Mouse (Mus musculus) heart, postnatal 10 days (tissue): ENCODE data around the gene Hapln4. TPM values are rescaled to one million over a fixed set of nuclear protein-coding genes. Genes with fewer than 3 reads are reported as not detected.

Experiments
- DNase-seq, 2 experiments: peaks; one replicate each; pipeline ENCODE4 v3.0.0; 2021
- intact Hi-C: fragments of 180-260 bp; cut with DNase I; formaldehyde crosslinking; loops from one replicate; pipeline ENCODE4 v1.15.1; 2025
- microRNA-seq, 2 experiments: library from miRNA; unstranded; fragments of <30 nt; microRNA quantifications; one replicate each; pipeline ENCODE4 v1.2.0; 2022
- total RNA-seq, 2 experiments: library from RNA; stranded (reverse); gene quantifications; 2 replicates each; pipeline ENCODE4 v1.2.3; 2021

Gene Hapln4
- total RNA-seq, 2 experiments from 2014 or later: not detected

GRCm38 (mm10) chr8:70131166-70131883 is 48.1 kb downstream of the Hapln4 start, which contains the start of gene Nr2c2ap:
Nr2c2ap (plus strand) TSS chr8:70131333.
- peak; percentile 83 to 87 for DNase-seq
- intact Hi-C loops: no loop called here

- intact Hi-C loops: no loop called here
- no peak for DNase-seq
These were observed 50.8 kb downstream of the Hapln4 start for GRCm38 (mm10) chr8:70134086-70134485.

- DNase-seq: no peak
- intact Hi-C loops: no loop called here
These were observed 51.7 kb downstream of the Hapln4 start for GRCm38 (mm10) chr8:70134931-70135330.

- intact Hi-C loops: no loop called here
- no peak for DNase-seq
These were observed 53.3 kb downstream of the Hapln4 start for GRCm38 (mm10) chr8:70136591-70136990.

- DNase-seq: no peak
- intact Hi-C loops: no loop called here
These were observed 54.6 kb downstream of the Hapln4 start for GRCm38 (mm10) chr8:70137890-70138289.

GRCm38 (mm10) chr8:70139026-70139857 is 56.0 kb downstream of the Hapln4 start, which contains the start of the genes Rfxank, Borcs8 and Mef2b:
Rfxank (minus strand) TSS chr8:70139154.
Borcs8 (plus strand) TSS chr8:70139499.
Mef2b (plus strand) TSS chr8:70139711.
- intact Hi-C loops: no loop called here
- peak; percentile 99 for DNase-seq

GRCm38 (mm10) chr8:70139981-70140380 is 56.7 kb downstream of the Hapln4 start:
- DNase-seq: no peak
- intact Hi-C loops: no loop called here

Small RNA genes within 50 kb of the gene (microRNA-seq; reads per million reads assigned to microRNA genes)
- 0 to 0.35 reads per million in 2 experiments for gene Mir7066

Other genes with a start within 250 kb of the Hapln4 start
- gene Cilp2, start 195.8 kb upstream of the Hapln4 start, total RNA-seq: 1 to 10 TPM; 1.2 to 1.3 TPM
- gene Tssk6, start 181.3 kb upstream of the Hapln4 start, total RNA-seq: under 1 TPM; 0.25 to 0.31 TPM
- 100 to 1,000 TPM; 376 to 397 TPM for gene Ndufa13, start 180.9 kb upstream of the Hapln4 start, total RNA-seq
- gene Yjefn3, start 180.7 kb upstream of the Hapln4 start, total RNA-seq: 10 to 100 TPM in 1 of 2 experiments, 1 to 10 TPM in 1; 9.1 to 10.1 TPM
- gene Gatad2a, start 87.1 kb upstream of the Hapln4 start, total RNA-seq: 10 to 100 TPM; 62.1 to 63.1 TPM
- gene Mau2, start 40.7 kb upstream of the Hapln4 start, total RNA-seq: 10 to 100 TPM; 43.3 to 44.2 TPM
- 10 to 100 TPM; 23.2 to 23.9 TPM for gene Sugp1, start 40.6 kb upstream of the Hapln4 start, total RNA-seq
- gene Tm6sf2, start 10.5 kb upstream of the Hapln4 start, total RNA-seq: under 1 TPM; 0.77 to 0.94 TPM
- under 1 TPM in 1 of 2 experiments, not detected in 1; 0.19 TPM for gene Ncan, start 37.4 kb downstream of the Hapln4 start, total RNA-seq
- gene Nr2c2ap, start 47.9 kb downstream of the Hapln4 start, total RNA-seq: 10 to 100 TPM; 10.9 to 12.8 TPM
- gene Rfxank, start 55.7 kb downstream of the Hapln4 start, total RNA-seq: 10 to 100 TPM; 20.7 to 22.4 TPM
- 10 to 100 TPM; 30.3 TPM for gene Borcs8, start 56.0 kb downstream of the Hapln4 start, total RNA-seq
- under 1 TPM; 0.38 to 0.45 TPM for gene Mef2b, start 56.3 kb downstream of the Hapln4 start, total RNA-seq
- 100 to 1,000 TPM in 1 of 2 experiments, 10 to 100 TPM in 1; 88.3 to 103 TPM for gene Tmem161a, start 88.9 kb downstream of the Hapln4 start, total RNA-seq
- gene Slc25a42, start 128.8 kb downstream of the Hapln4 start, total RNA-seq: 10 to 100 TPM; 43.0 to 48.6 TPM
- gene Sugp2, start 150.8 kb downstream of the Hapln4 start, total RNA-seq: 10 to 100 TPM; 42.9 to 47.8 TPM
- 1 to 10 TPM; 8.9 to 9.2 TPM for gene Armc6, start 151.0 kb downstream of the Hapln4 start, total RNA-seq
- gene Homer3, start 199.4 kb downstream of the Hapln4 start, total RNA-seq: 10 to 100 TPM; 25.6 to 28.2 TPM
- gene Ddx49, start 219.0 kb downstream of the Hapln4 start, total RNA-seq: 10 to 100 TPM; 33.1 to 33.5 TPM
- 100 to 1,000 TPM; 160 to 173 TPM for gene Cope, start 219.1 kb downstream of the Hapln4 start, total RNA-seq
- gene Cers1, start 232.3 kb downstream of the Hapln4 start, total RNA-seq: under 1 TPM; 0.57 to 0.67 TPM
- under 1 TPM in 1 of 2 experiments, not detected in 1; 0.20 TPM for gene Gdf1, start 246.4 kb downstream of the Hapln4 start, total RNA-seq